Mouse (Mus musculus) kidney, embryonic 14.5 days (tissue): ENCODE measurements around the gene Adamtsl2. TPM values are rescaled to one million over a fixed set of nuclear protein-coding genes. Genes with fewer than 3 reads are reported as not detected.

ENCODE experiments used
- ATAC-seq: fragments of 200-750 bp; cut with Nextera tagmentation; 2 replicates; pipeline ENCODE4 v1.8.0; 2017; ENCODE audit warnings: moderate number of reproducible peaks, mild to moderate bottlenecking, moderate TSS enrichment, moderate library complexity; ENCODE audit not compliant: low FRiP score, low TSS enrichment
- H3K27ac ChIP-seq: fragments of 300-500 bp; sonication (generic); 2 replicates; pipeline ENCODE4 v1.5.1; 2014; ENCODE audit warnings: low read depth, mild to moderate bottlenecking, low read length, moderate library complexity, mixed read lengths
- H3K27me3 ChIP-seq: fragments of 300-500 bp; sonication (generic); 2 replicates; pipeline ENCODE4 v1.6.1; 2014; ENCODE audit warnings: mild to moderate bottlenecking, low read length; ENCODE audit not compliant: control insufficient read depth, insufficient read depth
- H3K36me3 ChIP-seq: fragments of 300-500 bp; sonication (generic); 2 replicates; pipeline ENCODE4 v1.6.1; 2014; ENCODE audit warnings: low read length, mixed read lengths; ENCODE audit not compliant: control insufficient read depth, insufficient read depth
- H3K4me1 ChIP-seq: fragments of 300-500 bp; sonication (generic); 2 replicates; pipeline ENCODE4 v1.6.1; 2014; ENCODE audit warnings: low read length, mixed read lengths; ENCODE audit not compliant: control insufficient read depth, insufficient read depth
- H3K4me2 ChIP-seq: fragments of 300-500 bp; sonication (generic); replicated peaks from 2 replicates; pipeline ENCODE4 v1.6.1; 2014; ENCODE audit warnings: low read depth, mild to moderate bottlenecking, low read length
- H3K4me3 ChIP-seq: fragments of 300-500 bp; sonication (generic); 2 replicates; pipeline ENCODE4 v1.5.1; 2014; ENCODE audit warnings: mild to moderate bottlenecking, low read length
- H3K9ac ChIP-seq: fragments of 300-500 bp; sonication (generic); 2 replicates; pipeline ENCODE4 v1.6.1; 2014; ENCODE audit warnings: low read depth, mild to moderate bottlenecking, low read length, moderate library complexity
- H3K9me3 ChIP-seq: fragments of 300-500 bp; sonication (generic); 2 replicates; pipeline ENCODE4 v1.6.1; 2016; ENCODE audit warnings: low read length; ENCODE audit not compliant: control insufficient read depth
- WGBS: fragments of 180-500 bp; shearing (Covaris S2); extraction: QIAGEN DNeasy Blood & Tissue Kit; methylation state at CpG from one replicate; pipeline ENCODE4 v1.1.7; 2014; 5-methylcytosine and 5-hydroxymethylcytosine counted together
- polyA plus RNA-seq: library from polyadenylated mRNA; unstranded; fragments of >200 nt; fragmentation: Nextera tagmentation; extraction: Ambion mirVana; gene quantifications from 2 replicates; pipeline ENCODE4 v1.2.1, GENCODE M21; 2014

Adamtsl2 gene
- polyA plus RNA-seq, 1 experiment from 2014 or later = 0.65 TPM

- H3K9me3 ChIP-seq = no peaks in the 10 kb centered on the region
- ATAC-seq = no peak
- 46% methylated on average over 4 of the region's 4 CpGs for WGBS
These were observed 39.3 kb downstream of the Adamtsl2 start for GRCm38 (mm10) chr2:27118452-27118851.

GRCm38 (mm10) chr2:27119766-27120165 lies 40.6 kb downstream of the Adamtsl2 start:
- no peak overlapping the region for H3K4me2 ChIP-seq
- no peak overlapping the region for H3K27ac ChIP-seq
- no peaks in the 10 kb centered on the region; the same call in 1 of the 2 replicates for H3K4me1 ChIP-seq
- H3K36me3 ChIP-seq = no peaks in the 10 kb centered on the region
- H3K4me3 ChIP-seq = no peak overlapping the region
- H3K9me3 ChIP-seq = no peaks in the 10 kb centered on the region
- H3K9ac ChIP-seq = no peak overlapping the region
- no peaks in the 10 kb centered on the region for H3K27me3 ChIP-seq
- ATAC-seq = no peak
- 78% methylated on average over 2 of the region's 2 CpGs for WGBS

More at GRCm38 (mm10) chr2:27118452-27118851, 39.3 kb downstream of the Adamtsl2 start:
- Histone ChIP-seq H3K4me2 (no peak overlapping the region), H3K27ac (no peak overlapping the region), H3K27me3 (no peaks in the 10 kb centered on the region), H3K4me3 (no peak overlapping the region), H3K36me3 (no peaks in the 10 kb centered on the region), H3K4me1 (no peaks in the 10 kb centered on the region; the same call in 1 of the 2 replicates), H3K9ac (no peak overlapping the region)

GRCm38 (mm10) chr2:27120241-27120641 lies 41.1 kb downstream of the Adamtsl2 start:
- H3K4me2 ChIP-seq = no peak overlapping the region
- H3K36me3 ChIP-seq = no peaks in the 10 kb centered on the region
- no peaks in the 10 kb centered on the region for H3K27me3 ChIP-seq
- H3K9me3 ChIP-seq = no peaks in the 10 kb centered on the region
- ATAC-seq = no peak
- H3K27ac ChIP-seq = no peak overlapping the region
- 80% methylated on average over 8 of the region's 8 CpGs for WGBS
- no peak overlapping the region for H3K9ac ChIP-seq
- H3K4me3 ChIP-seq = no peak overlapping the region
- no peaks in the 10 kb centered on the region; the same call in 1 of the 2 replicates for H3K4me1 ChIP-seq

- no peak for ATAC-seq
- no peak overlapping the region for H3K9ac ChIP-seq
- H3K4me2 ChIP-seq = no peak overlapping the region
- H3K9me3 ChIP-seq = no peaks in the 10 kb centered on the region
- H3K27me3 ChIP-seq = no peaks in the 10 kb centered on the region
- H3K27ac ChIP-seq = no peak overlapping the region
- WGBS = 9% methylated on average over 9 of the region's 9 CpGs
- H3K4me1 ChIP-seq = no peaks in the 10 kb centered on the region; the same call in 1 of the 2 replicates
- no peak overlapping the region for H3K4me3 ChIP-seq
- H3K36me3 ChIP-seq = no peaks in the 10 kb centered on the region
These were observed 42.6 kb downstream of the Adamtsl2 start for GRCm38 (mm10) chr2:27121626-27122355.

- no peak overlapping the region for H3K4me3 ChIP-seq
- ATAC-seq = no peak
- 47% methylated on average over 9 of the region's 9 CpGs for WGBS
- no peak overlapping the region for H3K9ac ChIP-seq
- H3K4me2 ChIP-seq = no peak overlapping the region
- no peaks in the 10 kb centered on the region for H3K27me3 ChIP-seq
- H3K4me1 ChIP-seq = no peaks in the 10 kb centered on the region; the same call in 1 of the 2 replicates
- H3K36me3 ChIP-seq = no peaks in the 10 kb centered on the region
- no peak overlapping the region for H3K27ac ChIP-seq
- no peaks in the 10 kb centered on the region for H3K9me3 ChIP-seq
These were observed 43.4 kb downstream of the Adamtsl2 start for GRCm38 (mm10) chr2:27122578-27122977.

- no peaks in the 10 kb centered on the region; the same call in 1 of the 2 replicates for H3K4me1 ChIP-seq
- H3K9me3 ChIP-seq = no peaks in the 10 kb centered on the region
- no peaks in the 10 kb centered on the region for H3K27me3 ChIP-seq
- H3K9ac ChIP-seq = no peak overlapping the region
- no peak overlapping the region for H3K27ac ChIP-seq
- ATAC-seq = no peak
- H3K4me2 ChIP-seq = no peak overlapping the region
- no peak overlapping the region for H3K4me3 ChIP-seq
- no peaks in the 10 kb centered on the region for H3K36me3 ChIP-seq
- WGBS = 85% methylated on average over 4 of the region's 4 CpGs
These were observed 43.9 kb downstream of the Adamtsl2 start for GRCm38 (mm10) chr2:27123121-27123520.

- H3K9me3 ChIP-seq = no peaks in the 10 kb centered on the region
- no peaks in the 10 kb centered on the region for H3K36me3 ChIP-seq
- ATAC-seq = no peak
- H3K4me3 ChIP-seq = no peak overlapping the region
- H3K9ac ChIP-seq = no peak overlapping the region
- no peaks in the 10 kb centered on the region for H3K27me3 ChIP-seq
- no peak overlapping the region for H3K4me2 ChIP-seq
- no peak overlapping the region for H3K27ac ChIP-seq
- no peaks in the 10 kb centered on the region; the same call in 1 of the 2 replicates for H3K4me1 ChIP-seq
- 49% methylated on average over 10 of the region's 10 CpGs for WGBS
These were observed 46.8 kb downstream of the Adamtsl2 start for GRCm38 (mm10) chr2:27125979-27126378.

GRCm38 (mm10) chr2:27126496-27126895 lies 47.3 kb downstream of the Adamtsl2 start:
- no peak overlapping the region for H3K4me3 ChIP-seq
- WGBS = 68% methylated on average over 4 of the region's 4 CpGs
- no peaks in the 10 kb centered on the region for H3K36me3 ChIP-seq
- no peaks in the 10 kb centered on the region for H3K27me3 ChIP-seq
- ATAC-seq = no peak
- no peaks in the 10 kb centered on the region; the same call in 1 of the 2 replicates for H3K4me1 ChIP-seq
- no peak overlapping the region for H3K9ac ChIP-seq
- H3K4me2 ChIP-seq = no peak overlapping the region
- H3K27ac ChIP-seq = no peak overlapping the region
- no peaks in the 10 kb centered on the region for H3K9me3 ChIP-seq

- H3K4me1 ChIP-seq = no peaks in the 10 kb centered on the region
- no peaks in the 10 kb centered on the region for H3K9me3 ChIP-seq
- H3K27me3 ChIP-seq = 0 out of 2 replicates have a peak, but pooled peaks cover 3% of the 10 kb centered on the region
- no peak overlapping the region for H3K4me3 ChIP-seq
- 67% methylated on average over 3 of the region's 3 CpGs for WGBS
- no peak overlapping the region for H3K4me2 ChIP-seq
- H3K9ac ChIP-seq = no peak overlapping the region
- no peak overlapping the region for H3K27ac ChIP-seq
- ATAC-seq = no peak
- no peaks in the 10 kb centered on the region for H3K36me3 ChIP-seq
These were observed 49.8 kb downstream of the Adamtsl2 start for GRCm38 (mm10) chr2:27128990-27129389.
